Mouse (Mus musculus) myocyte (in vitro differentiated cells): ENCODE measurements at regions not wholly inside any gene's neighbourhood (a gene's known extent, or its start where the extent isn't known, plus 50 kb on each side); places are given as distances from the start of the nearest gene placed in this dataset.

Experiments used
- H3K27me3 ChIP-seq: one replicate; pipeline ENCODE4 v1.6.1; 2011; ENCODE audit not compliant: control insufficient read depth, insufficient read depth, insufficient read length
- H3K36me3 ChIP-seq: one replicate; pipeline ENCODE4 v1.6.1; 2011; ENCODE audit not compliant: control insufficient read depth, insufficient read depth
- H3K4me2 ChIP-seq: one replicate; pipeline ENCODE4 v1.6.1; 2011; ENCODE audit warnings: low read depth, control low read depth
- H3K4me3 ChIP-seq: one replicate; pipeline ENCODE4 v1.5.1; 2011; ENCODE audit warnings: mild to moderate bottlenecking, control low read depth, moderate library complexity
- H3K79me2 ChIP-seq: one replicate; pipeline ENCODE4 v1.6.1; 2011; ENCODE audit not compliant: control insufficient read depth, insufficient read depth
- H3ac ChIP-seq: one replicate; pipeline ENCODE4 v1.6.1; 2011; ENCODE audit not compliant: control insufficient read depth, insufficient read length
- CEBPB ChIP-seq: IDR thresholded peaks from 2 replicates; pipeline ENCODE4 v1.6.1; 2011; ENCODE audit warnings: mild to moderate bottlenecking, moderate library complexity; ENCODE audit not compliant: poor library complexity, insufficient read depth, severe bottlenecking
- E2F4 ChIP-seq: IDR thresholded peaks from one replicate; pipeline ENCODE4 v1.6.1; 2011; ENCODE audit warnings: mild to moderate bottlenecking, control low read depth, moderate library complexity; ENCODE audit not compliant: insufficient read depth
- MAX ChIP-seq: IDR thresholded peaks from one replicate; pipeline ENCODE4 v1.6.1; 2011; ENCODE audit warnings: low read depth, mild to moderate bottlenecking, control low read depth
- MYOD1 ChIP-seq, 3 experiments: IDR thresholded peaks; one replicate each; pipeline ENCODE4 v1.6.1; 2011; ENCODE audit warnings: control low read depth in 2 of 3, low read depth in 2 of 3, mild to moderate bottlenecking in 2 of 3, moderate library complexity in 1 of 3; ENCODE audit not compliant: insufficient read length in 2 of 3, control insufficient read depth in 1 of 3
- MYOG ChIP-seq, 3 experiments: IDR thresholded peaks; one replicate each; pipeline ENCODE4 v1.6.1; 2011; ENCODE audit warnings: control low read depth in 2 of 3, low read depth in 2 of 3, mild to moderate bottlenecking in 2 of 3; ENCODE audit not compliant: insufficient read length in 2 of 3, control insufficient read depth in 1 of 3, insufficient read depth in 1 of 3
- POLR2A ChIP-seq: IDR thresholded peaks from one replicate; pipeline ENCODE4 v1.6.1; 2011; ENCODE audit warnings: low read depth, mild to moderate bottlenecking, control low read depth, moderate library complexity; ENCODE audit not compliant: insufficient read length
- POLR2AphosphoS2 ChIP-seq: IDR thresholded peaks from one replicate; pipeline ENCODE4 v1.6.1; 2011; ENCODE audit warnings: low read depth, control low read depth; ENCODE audit not compliant: insufficient read length
- REST ChIP-seq: IDR thresholded peaks from one replicate; pipeline ENCODE4 v1.6.1; 2011; ENCODE audit warnings: mild to moderate bottlenecking, control low read depth, moderate library complexity; ENCODE audit not compliant: insufficient read depth, insufficient read length
- SRF ChIP-seq: IDR thresholded peaks from one replicate; pipeline ENCODE4 v1.6.1; 2011; ENCODE audit warnings: low read depth; ENCODE audit not compliant: control insufficient read depth, insufficient read length
- TCF12 ChIP-seq: IDR thresholded peaks from one replicate; pipeline ENCODE4 v1.6.1; 2011; ENCODE audit warnings: mild to moderate bottlenecking, control low read depth; ENCODE audit not compliant: poor library complexity, insufficient read depth, severe bottlenecking
- TCF3 ChIP-seq: IDR thresholded peaks from one replicate; pipeline ENCODE4 v1.6.1; 2011; ENCODE audit warnings: low read depth, control low read depth; ENCODE audit not compliant: insufficient read length
- USF1 ChIP-seq: IDR thresholded peaks from one replicate; pipeline ENCODE4 v1.6.1; 2011; ENCODE audit warnings: low read depth, mild to moderate bottlenecking, control low read depth, moderate library complexity

GRCm38 (mm10) chr17:67512699-67513450, 119.6 kb downstream of the Lrrc30 start:
- TF ChIP-seq CEBPB (no peak), USF1 (no peak), POLR2A (no peak), MAX (no peak), TCF12 (no peak), REST (no peak), SRF (no peak), MYOD1 (IDR thresholded peaks at IDR 0.05; ENCODE audit: control insufficient read depth in 1 of 3, insufficient read length in 2 of 3, low read depth in 2 of 3) (no peak), E2F4 (no peak), TCF3 (no peak), MYOG (IDR thresholded peaks at IDR 0.05; ENCODE audit: control insufficient read depth in 1 of 3, insufficient read depth in 1 of 3, insufficient read length in 2 of 3, low read depth in 2 of 3) (no peak), POLR2AphosphoS2 (no peak)
- Histone ChIP-seq H3K4me2 (no peak overlapping the region), H3K4me3 (no peak overlapping the region), H3ac (no peak overlapping the region), H3K27me3 (no peaks in the 10 kb centered on the region), H3K36me3 (no peaks in the 10 kb centered on the region), H3K79me2 (no peaks in the 10 kb centered on the region)

GRCm38 (mm10) chr17:67512008-67512407, 120.5 kb downstream of the Lrrc30 start:
- Histone ChIP-seq H3K79me2 (no peaks in the 10 kb centered on the region), H3ac (no peak overlapping the region), H3K4me3 (no peak overlapping the region), H3K36me3 (no peaks in the 10 kb centered on the region), H3K27me3 (no peaks in the 10 kb centered on the region), H3K4me2 (no peak overlapping the region)
- TF ChIP-seq E2F4 (no peak), MYOD1 (IDR thresholded peaks at IDR 0.05; ENCODE audit: control insufficient read depth in 1 of 3, insufficient read length in 2 of 3, low read depth in 2 of 3) (no peak), TCF3 (no peak), MYOG (IDR thresholded peaks at IDR 0.05; ENCODE audit: control insufficient read depth in 1 of 3, insufficient read depth in 1 of 3, insufficient read length in 2 of 3, low read depth in 2 of 3) (no peak), REST (no peak), POLR2AphosphoS2 (no peak)

GRCm38 (mm10) chr17:67509921-67510320, 122.6 kb downstream of the Lrrc30 start:
- TF ChIP-seq USF1, result no peak
- no peak for TF ChIP-seq REST
- no peak for TF ChIP-seq TCF12
- TF ChIP-seq CEBPB, result no peak
- TF ChIP-seq E2F4, result no peak
- TF ChIP-seq TCF3, result no peak
- no peak for TF ChIP-seq SRF
- no peak for TF ChIP-seq MYOD1 (IDR thresholded peaks at IDR 0.05; ENCODE audit: control insufficient read depth in 1 of 3, insufficient read length in 2 of 3, low read depth in 2 of 3)
- TF ChIP-seq MYOG (IDR thresholded peaks at IDR 0.05; ENCODE audit: control insufficient read depth in 1 of 3, insufficient read depth in 1 of 3, insufficient read length in 2 of 3, low read depth in 2 of 3), result no peak
- TF ChIP-seq POLR2A, result no peak
- no peak for TF ChIP-seq MAX
- no peak for TF ChIP-seq POLR2AphosphoS2
- H3K36me3 ChIP-seq, result no peaks in the 10 kb centered on the region
- no peaks in the 10 kb centered on the region for H3K27me3 ChIP-seq
- no peak overlapping the region for H3ac ChIP-seq
- H3K4me2 ChIP-seq, result no peak overlapping the region
- H3K79me2 ChIP-seq, result no peaks in the 10 kb centered on the region
- H3K4me3 ChIP-seq, result no peak overlapping the region

GRCm38 (mm10) chr17:67509091-67509618, 123.4 kb downstream of the Lrrc30 start:
- Histone ChIP-seq H3K27me3 (no peaks in the 10 kb centered on the region), H3K4me3 (no peak overlapping the region), H3K79me2 (no peaks in the 10 kb centered on the region), H3K4me2 (no peak overlapping the region), H3K36me3 (no peaks in the 10 kb centered on the region), H3ac (no peak overlapping the region)
- TF ChIP-seq CEBPB, result no peak
- no peak for TF ChIP-seq MYOD1 (IDR thresholded peaks at IDR 0.05; ENCODE audit: control insufficient read depth in 1 of 3, insufficient read length in 2 of 3, low read depth in 2 of 3)
- TF ChIP-seq TCF12, result no peak
- no peak for TF ChIP-seq USF1
- TF ChIP-seq POLR2AphosphoS2, result no peak
- no peak for TF ChIP-seq E2F4
- no peak for TF ChIP-seq POLR2A
- TF ChIP-seq SRF, result no peak
- no peak for TF ChIP-seq MYOG (IDR thresholded peaks at IDR 0.05; ENCODE audit: control insufficient read depth in 1 of 3, insufficient read depth in 1 of 3, insufficient read length in 2 of 3, low read depth in 2 of 3)
- no peak for TF ChIP-seq REST
- no peak for TF ChIP-seq TCF3
- TF ChIP-seq MAX, result no peak
